Mouse (Mus musculus): Measurements from ENCODE around the gene Mybphl.
A peak's percentile ranks its signal among the peaks of the same experiment; 100 is the strongest.

Mybphl gene

GRCm38 (mm10) chr3:108372274-108372673, 7.6 kb downstream of the Mybphl start:
- no peak for DNase-seq (ENCODE audit: low spot score in 2 of 2)

DNA sequence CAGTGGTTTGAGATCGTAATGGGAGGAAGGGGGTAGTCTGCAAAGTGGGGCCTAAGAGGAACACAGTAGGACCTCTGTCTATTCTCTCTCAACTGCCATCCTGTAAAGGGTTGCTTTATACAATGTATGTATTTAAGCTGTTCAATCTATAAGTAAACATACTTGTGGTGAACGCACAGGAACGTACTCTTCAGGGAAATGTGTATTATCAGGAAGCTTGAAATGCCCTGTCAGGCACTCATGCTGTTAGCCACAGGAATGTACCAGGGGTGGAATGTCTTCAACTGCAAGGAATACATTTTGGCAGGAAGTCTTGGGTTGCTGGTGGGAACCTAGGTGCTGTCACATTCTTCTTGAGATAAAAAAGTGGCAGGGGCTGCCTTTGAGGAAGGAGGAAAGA, 8.0 kb downstream of the Mybphl start:
- DNase-seq (ENCODE audit: low spot score in 2 of 2), result no peak

DNA sequence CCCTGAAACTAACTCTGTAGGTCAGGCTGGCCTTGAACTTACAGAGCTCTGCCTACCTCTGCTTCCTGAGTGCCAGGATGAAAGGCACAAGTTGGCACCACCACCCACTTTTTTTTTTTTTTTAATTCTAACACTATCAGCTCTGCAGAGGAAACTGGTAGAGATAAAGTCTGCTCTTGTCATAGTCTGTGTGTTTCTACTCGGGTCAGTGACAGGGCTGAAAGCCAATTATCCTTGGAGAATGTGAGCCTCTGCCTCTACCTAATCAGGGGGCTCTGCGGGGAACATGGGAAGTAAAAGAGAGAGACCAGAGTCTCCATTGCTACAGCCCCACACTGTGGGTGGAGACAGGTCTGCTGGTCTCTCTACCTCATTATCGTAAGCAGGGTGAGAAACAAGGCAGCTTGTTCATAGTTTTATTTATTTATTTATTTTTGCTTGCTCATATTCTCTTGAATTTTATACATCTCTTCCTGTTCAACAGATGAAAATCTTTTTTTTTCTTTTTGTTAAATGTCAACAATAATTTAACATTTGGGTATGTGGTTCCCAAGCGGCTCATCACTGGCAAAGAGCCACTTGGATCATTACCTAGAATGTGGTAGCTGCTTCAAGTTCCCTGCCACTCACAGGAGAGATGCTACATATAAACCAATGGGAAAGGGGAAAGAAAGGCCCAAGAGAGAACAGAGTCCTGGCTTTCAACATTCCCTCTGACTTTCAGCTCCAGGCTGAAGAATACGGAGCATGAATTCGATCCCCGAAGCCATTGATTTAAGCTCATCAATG, 14.4 kb downstream of the Mybphl start:
- DNase-seq (ENCODE audit: low spot score in 2 of 2), result peak in 1 of 2 experiments; percentile 35

DNA sequence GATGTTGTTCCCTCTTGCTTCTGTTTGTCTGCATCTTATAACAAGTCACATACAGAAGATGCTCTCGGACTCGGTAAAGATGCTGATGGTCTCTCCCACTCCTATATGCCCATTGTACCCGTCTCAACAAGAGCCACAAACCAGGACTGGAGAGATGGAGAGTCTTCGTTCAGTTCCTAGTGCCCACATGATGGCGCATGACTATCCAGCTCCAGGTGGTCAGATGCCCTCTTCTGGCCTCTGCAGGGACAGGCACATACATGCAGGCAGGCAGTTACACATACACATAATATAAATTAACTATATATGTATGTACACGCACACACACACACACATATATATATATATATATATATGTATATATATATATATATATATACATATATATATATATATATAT, 16.0 kb downstream of the Mybphl start:
- DNase-seq (ENCODE audit: low spot score in 2 of 2), result no peak

- no peak for DNase-seq (ENCODE audit: low spot score in 2 of 2)
Measured at GRCm38 (mm10) chr3:108381945-108382875, 17.5 kb downstream of the Mybphl start.

GRCm38 (mm10) chr3:108383485-108384354, 19.0 kb downstream of the Mybphl start, which contains the start of gene Psrc1:
Psrc1 (plus strand) TSS chr3:108383839.
- DNase-seq (ENCODE audit: low spot score in 2 of 2), result peak; percentile 87 to 90

- no peak for DNase-seq (ENCODE audit: low spot score in 2 of 2)
Measured at GRCm38 (mm10) chr3:108384425-108384824, 19.7 kb downstream of the Mybphl start.

DNA sequence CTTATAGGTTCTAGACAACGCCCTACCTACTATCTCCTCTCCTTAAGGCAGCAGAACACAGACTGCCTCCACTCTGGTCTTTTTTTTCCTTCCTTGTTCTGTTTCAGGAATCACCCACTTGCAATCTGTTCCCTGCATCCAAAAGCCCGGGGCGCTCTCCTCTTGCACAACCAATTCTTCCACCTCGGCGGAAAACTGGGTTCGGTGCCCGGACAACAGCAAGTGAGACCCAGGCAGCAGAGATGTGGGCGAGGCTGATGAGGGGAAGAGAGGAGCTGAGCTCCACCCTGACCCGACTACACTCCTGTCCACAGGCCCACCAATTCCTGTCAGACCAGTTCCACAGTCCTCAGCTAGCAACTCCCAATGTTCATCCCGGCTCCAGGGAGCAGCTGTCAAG, 21.5 kb downstream of the Mybphl start:
- DNase-seq (ENCODE audit: low spot score in 2 of 2), result peak; percentile 82

DNA sequence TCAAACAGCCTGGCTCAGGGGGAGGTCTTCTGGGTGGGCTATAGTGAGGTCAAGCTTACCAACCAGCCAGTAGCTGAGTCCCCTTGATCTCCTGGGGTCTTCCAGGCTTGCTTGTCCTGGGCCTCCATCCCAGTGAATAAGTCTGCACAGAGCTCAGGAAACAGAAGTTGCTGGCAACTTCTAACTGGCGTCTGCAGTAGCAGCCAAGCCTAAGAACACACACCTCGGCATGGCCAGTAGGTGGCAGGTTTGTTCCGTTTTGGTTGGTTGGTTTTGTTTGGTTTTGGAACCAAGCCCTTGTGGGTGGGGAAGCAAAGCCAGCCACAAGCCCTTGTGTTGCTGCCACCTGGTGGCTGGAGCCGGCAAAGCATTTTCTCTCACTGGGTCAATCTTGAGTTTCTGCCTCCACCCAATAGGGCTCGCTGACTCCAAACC, 24.4 kb downstream of the Mybphl start:
- peak; percentile 98 to 99 for DNase-seq (ENCODE audit: low spot score in 2 of 2)

- DNase-seq (ENCODE audit: low spot score in 2 of 2), result no peak
Measured at GRCm38 (mm10) chr3:108392299-108392698, 27.6 kb downstream of the Mybphl start.

DNA sequence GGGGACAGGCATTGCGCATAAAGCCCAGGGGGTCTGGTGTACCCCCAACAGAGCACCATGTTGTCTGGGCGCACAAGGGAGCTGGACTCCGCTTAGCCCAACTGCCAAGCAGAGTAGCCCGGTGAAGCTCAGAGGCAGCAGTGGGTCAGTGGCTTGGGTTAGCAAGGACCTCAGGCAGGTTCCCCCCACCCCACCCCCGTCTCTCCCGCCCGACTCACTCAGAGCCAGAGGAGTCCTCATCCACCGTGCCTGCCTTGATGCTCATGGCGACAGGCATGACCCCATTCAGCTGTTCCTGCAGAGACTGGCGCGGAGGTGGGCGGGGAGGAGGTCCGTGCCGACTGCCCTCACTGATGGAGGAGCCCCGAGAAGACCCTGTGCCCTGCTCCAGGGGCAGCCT, 28.1 kb downstream of the Mybphl start:
- no peak for DNase-seq (ENCODE audit: low spot score in 2 of 2)

GRCm38 (mm10) chr3:108398281-108398680, 33.6 kb downstream of the Mybphl start:
- no peak for DNase-seq (ENCODE audit: low spot score in 2 of 2)

DNA sequence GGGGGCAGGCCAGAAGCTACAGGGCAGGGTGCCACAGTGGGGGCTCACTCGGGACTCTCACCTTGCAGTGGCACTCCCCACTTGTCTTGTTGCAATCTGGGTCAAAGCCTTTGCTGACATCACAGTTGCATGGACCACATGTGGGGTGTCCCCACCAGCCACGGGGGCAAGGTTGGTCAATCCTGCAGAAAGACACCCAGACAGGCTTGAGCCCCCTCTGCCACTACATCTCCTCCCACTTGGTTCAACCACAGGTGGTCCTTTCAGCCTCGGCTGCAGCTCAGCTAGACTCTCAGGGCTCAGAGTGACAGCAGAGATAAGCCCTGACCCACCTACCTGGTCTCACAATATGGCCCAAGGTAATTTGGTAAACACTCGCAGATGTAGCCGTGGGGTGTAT, 35.7 kb downstream of the Mybphl start:
- no peak for DNase-seq (ENCODE audit: low spot score in 2 of 2)

- DNase-seq (ENCODE audit: low spot score in 2 of 2), result peak; percentile 72 to 77
Measured at GRCm38 (mm10) chr3:108401692-108402527, 37.2 kb downstream of the Mybphl start.

DNA sequence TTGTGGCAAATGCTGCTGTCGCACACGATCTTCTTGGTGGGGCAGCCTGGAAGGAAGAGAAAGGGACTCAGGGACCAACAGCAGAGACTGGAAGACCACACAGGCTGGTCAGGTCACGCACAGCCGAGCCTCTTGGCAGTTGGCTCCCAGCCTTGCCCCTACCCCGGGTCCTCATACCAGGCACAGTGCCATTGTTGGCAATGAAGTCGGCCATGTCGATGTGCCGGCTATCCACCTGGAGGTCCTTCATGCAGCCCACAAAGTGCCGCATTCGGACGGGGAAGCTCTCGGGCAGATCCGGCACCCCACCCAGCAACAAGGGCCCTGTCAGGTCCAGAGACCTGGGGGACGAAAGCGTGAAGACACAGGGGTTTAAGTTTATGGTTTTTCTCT, 37.8 kb downstream of the Mybphl start:
- DNase-seq (ENCODE audit: low spot score in 2 of 2), result no peak

DNA sequence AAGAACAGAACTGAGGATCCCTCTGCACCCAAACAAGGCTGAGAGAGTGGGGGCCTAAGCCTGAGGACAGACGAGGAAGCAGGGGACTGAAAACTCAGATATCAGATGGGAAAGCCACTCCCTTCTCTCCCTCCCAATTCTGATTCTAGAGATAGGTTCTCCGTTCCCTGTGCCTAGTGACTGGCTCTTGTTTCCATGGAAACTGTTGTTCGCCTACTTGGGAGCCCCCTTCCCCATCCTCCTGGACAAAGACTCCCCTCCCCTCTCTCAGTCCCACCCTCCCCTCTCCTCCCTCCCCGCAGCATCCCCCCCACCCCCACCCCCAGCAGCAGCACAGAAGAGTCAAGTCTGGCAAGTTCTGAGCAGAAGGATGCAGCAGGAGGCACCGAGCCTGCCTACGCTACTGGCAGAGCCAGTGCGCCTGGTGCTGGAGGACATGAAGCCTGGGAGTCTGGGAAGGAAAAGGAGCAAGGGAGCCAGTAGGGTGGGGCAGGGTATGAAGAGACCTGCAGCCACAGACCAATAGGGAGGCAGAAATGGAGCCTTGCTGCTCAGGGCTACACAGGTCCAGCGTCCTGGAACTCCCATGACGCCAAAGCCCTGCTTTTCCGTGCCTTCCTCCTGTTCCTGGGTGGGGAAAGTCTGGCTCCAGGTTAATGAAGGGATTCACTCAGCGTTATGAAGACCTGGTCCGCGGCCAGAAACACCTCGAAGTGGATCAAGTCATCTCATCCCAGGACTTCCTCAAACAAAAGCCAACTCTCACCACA, 41.0 kb downstream of the Mybphl start:
- peak; percentile 71 to 74 for DNase-seq (ENCODE audit: low spot score in 2 of 2)

GRCm38 (mm10) chr3:108406306-108406885, 41.7 kb downstream of the Mybphl start:
- peak; percentile 70 to 74 for DNase-seq (ENCODE audit: low spot score in 2 of 2)

- peak in 1 of 2 experiments; percentile 32 for DNase-seq (ENCODE audit: low spot score in 2 of 2)
Measured at GRCm38 (mm10) chr3:108408517-108409008, 43.9 kb downstream of the Mybphl start.

DNA sequence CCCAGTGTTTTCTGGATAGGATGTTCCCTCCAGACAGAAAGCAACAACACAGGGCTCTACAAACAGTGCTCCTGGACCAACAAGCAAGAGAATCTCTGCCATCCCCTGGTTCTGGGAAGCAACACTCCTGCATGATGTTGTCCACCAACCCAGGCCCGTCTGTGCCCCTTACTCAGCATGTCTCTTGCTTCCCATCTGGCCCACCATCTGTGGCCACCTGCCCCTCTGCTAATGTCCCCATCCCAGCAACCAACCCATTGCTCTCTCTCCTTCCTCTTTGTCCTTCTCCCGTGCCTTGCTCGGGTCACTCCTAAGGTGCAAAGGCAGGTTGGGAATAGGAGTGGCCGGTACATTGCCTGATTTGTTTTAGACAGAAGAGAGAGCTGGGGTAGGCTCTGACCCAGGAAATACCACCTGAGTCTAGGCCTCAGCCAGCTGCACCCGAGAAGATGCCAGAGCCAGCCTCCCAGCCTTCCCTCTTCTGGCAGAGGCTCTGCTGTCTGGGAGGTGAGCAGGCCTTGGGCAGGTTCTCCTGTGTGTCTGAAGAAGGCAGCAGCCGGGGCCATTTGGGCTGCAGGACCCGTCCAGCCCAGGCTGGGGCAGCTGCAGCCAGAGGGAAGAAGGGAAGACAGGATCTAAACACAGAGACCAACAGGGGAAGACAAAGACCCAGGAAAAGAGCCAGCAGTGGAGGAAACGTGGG, 45.1 kb downstream of the Mybphl start:
- no peak for DNase-seq (ENCODE audit: low spot score in 2 of 2)
